Mouse (Mus musculus) heart, postnatal 36 days (tissue): ENCODE measurements around the gene Adap2. TPM values are rescaled to one million over a fixed set of nuclear protein-coding genes. Genes with fewer than 3 reads are reported as not detected.
"Not testable (repeated sequence)": the region's sequence is repeated elsewhere in the genome, so short reads cannot be mapped to it uniquely, and the experiment has no call there.

ENCODE experiments used
- DNase-seq, 2 experiments: peaks; one replicate each; pipeline ENCODE4 v3.0.0; 2021 to 2022
- intact Hi-C: fragments of 180-260 bp; cut with DNase I; formaldehyde crosslinking; loops from one replicate; pipeline ENCODE4 v1.15.1; 2025
- total RNA-seq, 2 experiments: library from RNA; stranded (reverse); gene quantifications; 2 replicates each; pipeline ENCODE4 v1.2.3; 2021

Adap2 gene
- 10 to 100 TPM; 11.6 to 16.6 TPM for total RNA-seq

GRCm38 (mm10) chr11:80153857-80154495, at the start of gene Adap2:
Gene Adap2, plus strand, starts transcription at chr11:80154105.
- intact Hi-C loops: loop anchor here (2.0 kb wide), 1 partner anchor 29 kb away; the partner anchor contains the start of gene Rnf135
- DNase-seq: peak; percentile 94 to 96

DNA sequence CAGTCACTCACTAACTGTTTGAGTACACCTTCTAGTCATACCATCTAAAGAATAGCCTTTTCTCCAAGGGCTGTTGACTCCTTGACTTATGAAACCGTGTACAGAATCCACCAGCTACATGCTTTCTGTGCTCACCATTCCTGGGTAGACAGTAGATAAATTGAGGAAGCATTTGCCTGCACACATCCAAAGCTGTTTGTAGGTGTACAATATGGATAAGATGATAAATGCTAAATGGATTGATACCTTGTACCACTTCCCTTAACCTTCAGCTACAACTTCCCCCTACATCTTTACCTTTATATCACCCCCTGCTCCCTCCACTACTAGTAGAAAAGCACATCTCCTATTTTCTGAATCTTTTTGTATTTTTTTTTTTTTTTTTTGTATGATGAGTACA, 49.5 kb upstream of the Adap2 start:
- intact Hi-C loops: no loop called here
- no peak for DNase-seq

DNA sequence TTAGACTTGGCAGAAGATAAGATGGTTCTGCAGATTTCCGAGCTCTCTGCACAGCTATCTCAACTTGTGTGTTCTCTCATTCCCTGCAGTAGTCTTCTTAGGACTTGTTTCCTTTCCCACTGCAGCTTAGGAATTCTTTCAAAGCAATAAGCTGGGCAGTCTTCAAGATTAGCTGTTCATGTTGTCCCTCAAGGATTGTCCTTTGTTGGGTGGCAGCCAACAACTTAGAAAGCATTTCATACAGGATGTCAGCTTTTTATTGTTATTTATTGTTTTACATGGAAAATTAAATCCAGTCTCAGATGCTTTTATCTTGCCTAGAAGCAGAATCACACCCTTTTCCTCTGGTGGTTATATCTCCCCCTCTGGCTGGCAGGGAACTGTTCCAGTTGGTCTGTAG, 37.5 kb upstream of the Adap2 start:
- intact Hi-C loops: no loop called here
- DNase-seq: no peak

GRCm38 (mm10) chr11:80132050-80132449, 21.9 kb upstream of the Adap2 start:
- intact Hi-C loops: loop anchor here (10.0 kb wide), 1 partner anchor 87 kb away; no protein-coding TSS in a partner anchor
- DNase-seq: no peak

GRCm38 (mm10) chr11:80134744-80135143, 19.2 kb upstream of the Adap2 start:
- DNase-seq: no peak
- intact Hi-C loops: loop anchor here (10.0 kb wide), 1 partner anchor 90 kb away; no protein-coding TSS in a partner anchor

- DNase-seq: no peak
- intact Hi-C loops: loop anchor here (10.0 kb wide), 1 partner anchor 91 kb away; no protein-coding TSS in a partner anchor
Measured at GRCm38 (mm10) chr11:80135954-80136683, 17.8 kb upstream of the Adap2 start.

DNA sequence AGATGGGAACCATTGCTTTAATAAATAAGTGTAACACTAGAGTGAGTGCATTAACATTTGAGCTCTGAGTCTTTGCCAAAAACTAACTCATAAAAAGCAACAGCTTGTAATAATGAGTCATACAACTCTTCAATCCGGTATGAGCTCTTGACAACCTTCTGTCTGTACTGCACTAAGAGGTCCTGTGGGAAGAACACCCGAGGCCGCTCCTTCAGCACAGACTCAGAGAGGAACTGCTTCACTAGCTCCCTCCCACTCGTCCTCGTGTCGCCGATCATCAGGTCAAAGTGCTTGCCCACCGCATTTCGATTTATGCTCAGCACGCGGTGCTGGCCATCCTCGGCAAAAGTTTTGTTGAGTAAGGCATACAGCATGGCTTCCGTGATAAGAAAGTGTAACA, 17.1 kb upstream of the Adap2 start:
- intact Hi-C loops: loop anchor here (10.0 kb wide), 1 partner anchor 92 kb away; no protein-coding TSS in a partner anchor
- DNase-seq: no peak

DNA sequence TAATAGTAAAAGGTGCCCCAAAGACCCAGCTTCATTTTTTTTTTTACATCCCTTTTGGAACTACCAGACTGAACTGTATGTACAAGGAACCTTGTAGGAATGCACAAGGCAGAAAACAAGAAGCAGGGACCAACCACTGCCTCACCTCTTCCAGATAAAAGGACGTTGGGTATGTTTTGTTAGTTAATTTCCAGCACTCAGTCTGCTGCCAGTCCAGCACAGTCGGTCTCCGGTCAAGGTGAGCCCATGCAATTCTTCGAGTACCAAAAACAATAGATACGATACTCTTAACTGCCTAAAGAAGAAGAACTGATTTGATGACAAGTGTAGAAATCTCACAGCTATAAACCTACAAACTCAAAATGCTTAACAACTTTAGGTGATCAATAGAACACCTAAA, 16.1 kb upstream of the Adap2 start:
- intact Hi-C loops: loop anchor here (10.0 kb wide), 1 partner anchor 93 kb away; no protein-coding TSS in a partner anchor
- DNase-seq: no peak

- peak; percentile 82 to 87 for DNase-seq
- intact Hi-C loops: loop anchor here (2.0 to 5.0 kb wide), 2 partner anchors 40 to 67 kb away; partner anchors contain the start of genes Rhot1 and Rnf135
Measured at GRCm38 (mm10) chr11:80141825-80142521, 11.9 kb upstream of the Adap2 start, which contains the start of gene Tefm. Gene Tefm, minus strand, starts transcription at chr11:80142175.

GRCm38 (mm10) chr11:80142872-80143271, 11.0 kb upstream of the Adap2 start:
- intact Hi-C loops: loop anchor here (5.0 kb wide), 1 partner anchor 39 kb away; the partner anchor contains the start of gene Rnf135
- no peak for DNase-seq

GRCm38 (mm10) chr11:80145787-80146275, 8.1 kb upstream of the Adap2 start:
- intact Hi-C loops: no loop called here
- DNase-seq: no peak

GRCm38 (mm10) chr11:80147748-80148147, 6.2 kb upstream of the Adap2 start:
- no peak for DNase-seq
- intact Hi-C loops: no loop called here

GRCm38 (mm10) chr11:80148313-80148712, 5.6 kb upstream of the Adap2 start:
- intact Hi-C loops: no loop called here

DNA sequence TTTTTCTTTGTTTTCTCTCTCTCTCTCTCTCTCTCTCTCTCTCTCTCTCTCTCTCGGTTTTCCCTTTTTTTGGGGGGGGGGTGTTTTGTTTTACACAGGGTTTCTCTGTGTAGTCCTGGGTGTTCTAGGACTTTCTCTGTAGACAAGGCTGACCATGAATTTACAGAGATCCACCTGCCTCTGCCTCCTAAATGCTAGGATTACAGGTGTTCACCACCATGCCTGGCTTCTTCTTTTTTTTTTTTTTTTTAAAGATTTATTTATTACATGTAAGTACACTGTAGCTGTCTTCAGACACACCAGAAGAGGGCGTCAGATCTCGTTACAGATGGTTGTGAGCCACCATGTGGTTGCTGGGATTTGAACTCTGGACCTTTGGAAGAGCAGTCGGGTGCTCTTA, 4.9 kb upstream of the Adap2 start:
- intact Hi-C loops, DNase-seq: not testable (repeated sequence)

More at GRCm38 (mm10) chr11:80148313-80148712, 5.6 kb upstream of the Adap2 start:
- DNase-seq: peak; percentile 36 to 55

DNA sequence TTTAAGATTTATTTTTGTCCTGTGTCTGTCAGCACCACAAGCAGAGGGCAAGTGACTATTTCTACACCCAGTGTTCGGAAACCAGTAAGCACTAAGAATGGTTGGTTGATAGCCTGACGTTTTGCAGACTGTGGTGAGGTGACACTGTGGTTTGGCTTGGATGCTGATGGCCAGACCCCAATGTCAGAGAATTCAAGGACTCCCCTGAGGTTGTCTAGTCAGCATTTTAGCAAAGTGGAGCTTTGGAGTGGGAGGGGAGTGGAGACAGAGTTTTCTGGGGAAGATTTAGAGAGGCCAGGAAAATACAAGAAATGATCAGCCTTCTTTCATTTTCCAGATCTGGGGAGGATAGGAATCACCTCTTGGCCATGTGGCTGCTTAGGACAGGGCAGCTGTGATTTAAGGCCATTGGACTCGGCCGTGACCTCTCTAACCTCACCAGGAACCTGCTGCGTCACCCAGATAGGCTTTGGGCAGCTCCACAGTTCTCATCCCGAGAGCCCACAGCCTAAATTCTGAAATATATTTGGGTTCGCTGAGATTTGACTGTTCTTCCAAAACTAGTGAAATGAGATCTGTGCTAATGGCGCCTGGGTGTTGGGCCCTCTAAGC, 4.4 kb upstream of the Adap2 start:
- DNase-seq: no peak
- intact Hi-C loops: no loop called here

DNA sequence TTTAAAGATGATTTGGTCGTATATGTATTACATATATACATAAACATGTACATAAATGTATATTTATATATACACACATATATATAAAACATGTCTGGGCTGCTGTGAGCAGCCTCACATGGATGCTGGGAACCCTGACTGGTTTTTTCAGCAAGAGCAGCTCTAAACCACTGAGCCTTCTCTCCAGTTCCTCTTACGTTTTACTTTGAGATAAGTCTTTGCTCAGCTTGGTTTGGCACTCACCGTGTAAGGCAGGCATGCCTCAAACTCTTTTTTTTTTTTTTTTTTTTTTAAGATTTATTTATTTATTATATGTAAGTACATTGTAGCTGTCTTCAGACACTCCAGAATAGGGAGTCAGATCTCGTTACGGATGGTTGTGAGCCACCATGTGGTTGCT, 3.3 kb upstream of the Adap2 start:
- DNase-seq: no peak
- intact Hi-C loops: no loop called here

GRCm38 (mm10) chr11:80151541-80151940, 2.4 kb upstream of the Adap2 start:
- DNase-seq: no peak
- intact Hi-C loops: no loop called here

- DNase-seq: no peak
- intact Hi-C loops: no loop called here
Measured at GRCm38 (mm10) chr11:80152376-80152775, 1.5 kb upstream of the Adap2 start.

DNA sequence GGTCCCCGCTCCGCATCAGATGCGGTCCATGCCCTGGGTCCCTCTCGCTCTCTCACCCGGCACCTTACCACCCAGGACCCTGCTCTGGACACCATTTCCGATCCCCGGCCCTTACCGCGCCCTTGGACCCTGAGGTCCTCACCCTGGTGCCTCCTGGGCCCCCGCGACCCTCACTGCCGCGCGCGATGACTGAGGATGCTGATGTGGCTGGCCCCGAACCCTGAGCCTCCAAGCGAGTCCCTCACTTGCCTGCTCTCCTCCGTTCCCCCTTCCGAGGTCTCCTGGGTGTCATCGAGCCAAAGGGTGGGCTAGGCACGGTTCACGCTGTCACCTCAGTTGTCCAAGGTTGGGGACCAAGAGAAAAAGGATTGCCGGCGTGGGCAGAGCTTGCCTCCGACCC, 596 bp downstream of the Adap2 start:
- no peak for DNase-seq
- intact Hi-C loops: loop anchor here (2.0 kb wide), 1 partner anchor 28 kb away; the partner anchor contains the start of gene Rnf135

- DNase-seq: no peak
- intact Hi-C loops: loop anchor here (2.0 kb wide), 1 partner anchor 27 kb away; the partner anchor contains the start of gene Rnf135
Measured at GRCm38 (mm10) chr11:80155541-80155940, 1.6 kb downstream of the Adap2 start.
